Mouse (Mus musculus) heart, embryonic 14.5 days (tissue): Measurements from ENCODE around the gene Otor. TPM values are rescaled to one million over a fixed set of nuclear protein-coding genes. Genes with fewer than 3 reads are reported as not detected.
A peak's percentile ranks its signal among the peaks of the same experiment; 100 is the strongest.

Experiments
- ATAC-seq: fragments of 200-750 bp; cut with Nextera tagmentation; 2 replicates; pipeline ENCODE4 v1.8.0; 2017; ENCODE audit warnings: low read depth, moderate TSS enrichment; ENCODE audit not compliant: insufficient number of reproducible peaks, insufficient read depth, low FRiP score
- H3K27ac ChIP-seq, 2 experiments: fragments of 200-500 bp in 1 of 2; fragments of 300-500 bp in 1 of 2; sonication (generic) in 1 of 2; replicated peaks in 1 of 2; 2 replicates each; pipeline ENCODE4 v1.5.1; 2012 to 2014; ENCODE audit warnings: low read depth in 2 of 2, low read length in 2 of 2, control low read depth in 1 of 2, mild to moderate bottlenecking in 1 of 2, mixed read lengths in 1 of 2; ENCODE audit not compliant: control insufficient read depth in 1 of 2, insufficient read depth in 1 of 2
- H3K27me3 ChIP-seq: fragments of 300-500 bp; sonication (generic); 2 replicates; pipeline ENCODE4 v1.6.1; 2014; ENCODE audit warnings: mild to moderate bottlenecking, low read length, control low read depth; ENCODE audit not compliant: control insufficient read depth, insufficient read depth
- H3K36me3 ChIP-seq: fragments of 300-500 bp; sonication (generic); 2 replicates; pipeline ENCODE4 v1.6.1; 2014; ENCODE audit warnings: mild to moderate bottlenecking, control low read depth, low read length, mixed read lengths; ENCODE audit not compliant: control insufficient read depth, insufficient read depth
- H3K4me1 ChIP-seq, 2 experiments: fragments of 200-500 bp in 1 of 2; fragments of 300-500 bp in 1 of 2; sonication (generic) in 1 of 2; 2 replicates each; pipeline ENCODE4 v1.6.1; 2012 to 2014; ENCODE audit warnings: low read length in 2 of 2, control low read depth in 1 of 2, mixed read lengths in 1 of 2; ENCODE audit not compliant: control insufficient read depth in 2 of 2, insufficient read depth in 2 of 2
- H3K4me2 ChIP-seq: fragments of 300-500 bp; sonication (generic); 2 replicates; pipeline ENCODE4 v1.6.1; 2014; ENCODE audit warnings: mild to moderate bottlenecking, low read length
- H3K4me3 ChIP-seq, 2 experiments: fragments of 200-500 bp in 1 of 2; fragments of 300-500 bp in 1 of 2; sonication (generic) in 1 of 2; 2 replicates each; pipeline ENCODE4 v1.5.1; 2012 to 2014; ENCODE audit warnings: low read length in 2 of 2, mild to moderate bottlenecking in 2 of 2, control low read depth in 1 of 2, low read depth in 1 of 2, moderate library complexity in 1 of 2; ENCODE audit not compliant: control insufficient read depth in 1 of 2, insufficient read depth in 1 of 2
- H3K9ac ChIP-seq: fragments of 300-500 bp; sonication (generic); 2 replicates; pipeline ENCODE4 v1.6.1; 2014; ENCODE audit warnings: mild to moderate bottlenecking, low read length
- H3K9me3 ChIP-seq: fragments of 300-500 bp; sonication (generic); 2 replicates; pipeline ENCODE4 v1.6.1; 2016; ENCODE audit warnings: low read length, control low read depth; ENCODE audit not compliant: control insufficient read depth
- WGBS: fragments of 180-500 bp; shearing (Covaris S2); extraction: QIAGEN DNeasy Blood & Tissue Kit; methylation state at CpG from one replicate; pipeline ENCODE4 v1.1.7; 2014; 5-methylcytosine and 5-hydroxymethylcytosine counted together
- polyA plus RNA-seq: library from polyadenylated mRNA; unstranded; fragments of >200 nt; fragmentation: Nextera tagmentation; extraction: Ambion mirVana; gene quantifications from 2 replicates; pipeline ENCODE4 v1.2.1, GENCODE M21; 2014

Gene Otor
- polyA plus RNA-seq: 0.36 TPM in 1 of 2 replicates, not detected in the other

DNA sequence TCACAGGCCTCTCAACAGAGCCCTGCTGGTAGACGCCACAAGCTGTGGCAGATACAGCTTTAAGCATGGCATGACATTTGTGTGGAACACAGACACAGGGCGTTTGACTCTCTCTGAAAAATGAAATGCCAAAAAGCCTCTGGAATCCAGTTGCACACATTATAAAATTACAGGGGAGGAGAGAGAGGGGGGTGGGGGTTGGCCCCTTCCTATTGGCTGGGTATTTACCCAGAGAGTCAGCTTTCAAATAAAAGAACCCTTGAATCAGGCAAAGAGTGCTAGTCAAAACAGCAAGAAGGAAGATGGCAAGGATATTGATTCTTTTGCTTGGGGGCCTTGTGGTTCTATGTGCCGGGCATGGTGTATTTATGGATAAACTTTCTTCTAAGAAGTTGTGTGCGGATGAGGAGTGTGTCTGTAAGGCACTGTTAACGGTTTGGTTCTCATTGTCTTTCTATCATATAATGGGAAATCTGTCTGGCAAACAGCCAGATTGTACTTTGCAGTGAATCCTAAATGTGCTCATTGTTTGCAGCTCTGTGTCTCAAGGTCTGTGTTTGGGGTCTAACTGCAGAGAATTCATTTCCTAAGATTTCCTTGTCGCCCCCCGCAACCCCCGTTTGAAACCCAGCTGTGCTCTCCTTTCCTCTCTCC, at the start of gene Otor:
Gene Otor (plus strand): TSS at position 276 of the 654 bp plus-strand sequence.
- 65% methylated on average over 8 of the region's 8 CpGs for WGBS
- Histone ChIP-seq H3K36me3 (no peaks in the 10 kb centered on the region), H3K9ac (no peak within 1 kb of the TSS), H3K27me3 (no peaks in the 10 kb centered on the region), H3K4me2 (no peak within 1 kb of the TSS), H3K4me1 (peaks cover 0 to 3% of the 10 kb centered on the region in 2 experiments; a peak in 1 of 4 replicates), H3K4me3 (no peak within 1 kb of the TSS), H3K27ac (peak within 1 kb of the TSS in 1 of 2 experiments; percentile 28; a peak in 1 of 4 replicates), H3K9me3 (no peaks in the 10 kb centered on the region)
- ATAC-seq: no peak

DNA sequence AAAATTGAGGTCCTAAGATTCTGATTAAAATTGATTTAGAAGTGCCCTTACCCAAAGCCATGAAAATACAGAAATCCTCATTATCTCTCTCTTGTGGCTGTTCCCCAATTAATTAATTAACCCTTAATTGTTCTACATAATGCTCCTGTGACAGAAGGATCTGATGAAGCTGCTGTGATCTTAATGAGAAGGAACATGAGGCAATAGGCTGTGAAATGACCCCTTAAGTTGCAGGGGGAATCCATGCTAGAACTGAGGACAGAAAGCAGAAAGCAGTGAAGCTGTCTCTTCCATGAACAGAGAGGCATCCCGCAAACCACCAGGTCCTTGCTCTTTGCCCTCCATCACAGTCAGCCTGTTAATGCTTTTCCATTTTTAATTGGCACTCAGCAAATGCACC, 47.0 kb upstream of the Otor start:
- Histone ChIP-seq H3K36me3 (no peaks in the 10 kb centered on the region), H3K9me3 (no peaks in the 10 kb centered on the region), H3K9ac (no peak overlapping the region), H3K4me3 (no peak overlapping the region), H3K27ac (no peak overlapping the region), H3K27me3 (no peaks in the 10 kb centered on the region), H3K4me2 (no peak overlapping the region), H3K4me1 (no peaks in the 10 kb centered on the region)
- WGBS: 79% methylated on average over 1 of the region's 1 CpGs
- ATAC-seq: no peak

DNA sequence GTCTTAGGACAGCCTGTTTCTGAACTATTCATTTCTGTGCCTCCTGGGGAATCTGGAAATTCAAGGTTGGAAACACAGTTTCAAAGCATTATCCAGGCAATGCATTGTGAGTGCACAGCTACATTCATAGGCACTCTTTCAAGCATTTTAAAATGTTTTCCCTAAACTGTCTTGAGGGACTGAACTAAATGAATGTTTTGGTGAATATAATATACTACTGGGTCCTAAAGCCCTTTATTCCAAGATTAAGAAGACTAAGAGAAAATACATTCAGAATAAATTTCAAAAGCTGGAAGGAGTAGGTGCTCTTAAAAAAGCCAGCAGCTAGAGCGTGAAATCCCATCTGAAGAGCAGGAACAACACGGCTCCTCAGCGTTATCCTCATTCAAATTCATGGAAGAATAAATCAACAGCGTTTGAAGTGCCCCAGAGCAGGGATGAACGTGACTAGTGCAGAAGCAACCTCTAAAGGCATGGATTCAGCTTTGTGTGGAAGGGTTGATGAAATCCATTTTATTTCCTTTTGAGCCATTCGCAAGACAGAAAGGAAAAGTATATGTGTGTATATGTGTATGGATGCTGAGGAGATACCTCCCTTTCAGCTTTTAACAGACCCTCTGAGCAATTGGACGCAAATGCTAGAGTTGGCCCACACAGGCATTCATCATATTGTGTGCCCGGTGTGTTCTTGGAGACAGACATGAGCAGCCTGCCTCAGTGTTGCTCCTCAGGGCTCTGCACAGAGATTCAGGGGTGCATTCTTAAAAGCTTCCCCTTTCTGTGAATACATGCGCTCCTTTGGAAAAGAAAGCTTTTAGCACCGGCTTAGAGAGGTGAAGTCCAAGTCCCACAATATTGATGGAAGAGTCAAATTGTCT, 45.7 kb upstream of the Otor start:
- no peaks in the 10 kb centered on the region for H3K27me3 ChIP-seq
- no peaks in the 10 kb centered on the region for H3K36me3 ChIP-seq
- no peak overlapping the region for H3K9ac ChIP-seq
- H3K4me1 ChIP-seq: no peaks in the 10 kb centered on the region
- H3K4me2 ChIP-seq: no peak overlapping the region
- no peak overlapping the region for H3K4me3 ChIP-seq
- H3K9me3 ChIP-seq: no peaks in the 10 kb centered on the region
- no peak for ATAC-seq
- WGBS: 74% methylated on average over 10 of the region's 10 CpGs
- no peak overlapping the region for H3K27ac ChIP-seq

DNA sequence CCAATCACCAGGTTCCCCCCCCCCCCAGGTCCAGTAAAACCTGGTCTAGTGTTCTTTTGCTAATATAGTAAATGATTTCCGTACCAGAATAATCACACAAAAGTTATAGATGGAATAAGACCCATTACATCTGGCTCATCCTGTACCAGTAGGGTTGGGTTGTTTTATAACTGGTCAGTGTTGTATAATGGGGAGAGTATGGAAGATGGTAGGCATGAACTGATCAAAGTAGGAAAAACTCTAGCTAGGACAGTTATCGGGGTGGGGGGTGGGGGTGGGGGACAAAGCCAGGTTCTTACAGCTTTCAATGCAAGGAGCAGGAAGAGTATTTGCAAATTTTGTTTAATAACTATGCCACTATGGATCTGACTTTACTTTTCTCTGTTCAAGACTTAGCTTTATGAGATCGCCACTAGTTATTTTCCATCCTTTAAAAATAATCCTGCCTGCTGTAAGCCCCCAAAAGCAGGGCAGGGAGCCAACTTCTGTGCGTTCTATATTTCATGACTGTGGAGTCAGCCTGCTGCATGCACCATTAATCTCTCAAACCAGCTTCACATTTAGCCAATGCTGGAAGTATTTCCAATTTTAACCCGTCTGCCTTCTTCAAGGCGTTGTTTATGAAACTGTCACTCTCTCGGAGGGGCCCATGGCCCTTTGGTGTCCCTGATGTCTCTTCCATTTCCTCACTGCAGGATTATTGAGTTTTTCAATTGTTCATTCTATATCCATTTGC, 43.8 kb upstream of the Otor start:
- Histone ChIP-seq H3K4me3 (no peak overlapping the region), H3K27ac (no peak overlapping the region), H3K4me2 (no peak overlapping the region), H3K4me1 (no peaks in the 10 kb centered on the region), H3K9ac (no peak overlapping the region), H3K36me3 (no peaks in the 10 kb centered on the region), H3K27me3 (no peaks in the 10 kb centered on the region), H3K9me3 (no peaks in the 10 kb centered on the region)
- 69% methylated on average over 7 of the region's 7 CpGs for WGBS
- ATAC-seq: no peak

DNA sequence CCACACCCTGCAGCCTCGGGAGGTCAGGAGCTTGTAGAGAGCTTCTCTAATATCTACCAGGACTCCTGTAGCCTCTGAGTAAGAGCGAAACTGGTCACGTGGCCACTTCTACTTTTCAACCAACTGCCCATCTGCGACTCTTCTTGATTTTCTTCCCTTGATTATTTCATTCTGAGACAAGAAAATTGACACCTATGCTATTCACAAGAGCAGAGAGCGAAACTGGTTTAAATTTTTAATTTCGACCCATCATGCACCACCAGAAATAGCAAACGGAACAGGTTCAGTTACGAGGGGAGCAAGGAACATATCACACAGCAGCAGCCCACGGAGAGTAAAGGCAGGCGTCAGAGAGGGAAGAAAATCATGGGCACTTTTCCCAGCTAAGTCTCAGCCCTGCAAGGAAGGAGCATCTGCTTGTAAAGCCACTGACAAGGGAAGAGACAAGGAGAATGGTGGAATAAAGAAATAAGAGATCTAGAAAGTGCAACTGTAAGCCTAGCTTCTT, 43.1 kb upstream of the Otor start:
- no peaks in the 10 kb centered on the region for H3K27me3 ChIP-seq
- no peak overlapping the region for H3K4me2 ChIP-seq
- no peak overlapping the region for H3K27ac ChIP-seq
- H3K36me3 ChIP-seq: no peaks in the 10 kb centered on the region
- no peak overlapping the region for H3K4me3 ChIP-seq
- no peak for ATAC-seq
- no peaks in the 10 kb centered on the region for H3K4me1 ChIP-seq
- H3K9ac ChIP-seq: no peak overlapping the region
- H3K9me3 ChIP-seq: no peaks in the 10 kb centered on the region
- 73% methylated on average over 10 of the region's 10 CpGs for WGBS

DNA sequence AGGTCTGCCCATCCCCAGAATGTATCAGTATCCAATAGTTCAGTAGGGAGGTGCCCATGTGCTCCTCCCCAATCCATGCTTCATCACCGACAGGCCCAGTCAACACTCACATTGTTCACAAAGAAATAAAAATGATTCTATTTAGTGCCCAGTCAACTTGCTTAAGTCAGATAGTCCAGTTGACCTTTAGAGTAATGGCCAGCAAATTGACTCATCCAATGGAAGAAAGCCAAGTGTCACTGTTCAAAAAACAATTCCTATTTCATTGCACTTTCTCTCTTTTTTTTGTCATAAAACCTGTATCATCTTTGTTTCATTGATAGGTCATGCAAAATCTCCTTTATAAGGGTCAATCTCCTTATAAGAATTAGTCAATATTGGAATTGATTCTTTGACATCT, 36.7 kb upstream of the Otor start:
- Histone ChIP-seq H3K9me3 (no peaks in the 10 kb centered on the region), H3K27ac (no peak overlapping the region)
- WGBS: 84% methylated on average over 1 of the region's 1 CpGs

DNA sequence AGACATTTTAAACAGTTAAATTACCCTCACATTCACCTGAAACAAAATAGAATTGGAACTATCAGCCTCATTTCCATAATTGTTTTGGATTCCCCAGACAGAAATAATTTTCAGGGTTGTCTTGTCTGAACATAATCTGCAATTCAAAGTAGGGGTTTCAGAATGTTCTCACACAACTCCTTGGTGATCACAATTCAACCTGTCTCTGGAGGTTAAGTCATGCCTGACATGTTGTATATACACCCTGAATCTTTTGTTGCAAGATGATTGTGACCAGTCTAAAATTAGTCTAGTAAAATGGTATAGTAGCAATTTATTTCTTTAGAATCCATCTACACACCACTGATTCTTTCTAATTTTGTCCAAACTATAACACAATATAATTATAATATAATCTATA, 23.0 kb upstream of the Otor start:
- ATAC-seq: no peak

More for the DNA sequence above, 36.7 kb upstream of the Otor start:
- ATAC-seq: no peak
- Histone ChIP-seq H3K36me3 (no peaks in the 10 kb centered on the region), H3K27me3 (no peaks in the 10 kb centered on the region), H3K4me1 (no peaks in the 10 kb centered on the region), H3K9ac (no peak overlapping the region), H3K4me2 (no peak overlapping the region), H3K4me3 (no peak overlapping the region)

More for the DNA sequence above, 23.0 kb upstream of the Otor start:
- Histone ChIP-seq H3K4me2 (no peak overlapping the region), H3K4me1 (no peaks in the 10 kb centered on the region), H3K4me3 (no peak overlapping the region), H3K36me3 (no peaks in the 10 kb centered on the region), H3K27ac (no peak overlapping the region), H3K9ac (no peak overlapping the region), H3K27me3 (no peaks in the 10 kb centered on the region), H3K9me3 (no peaks in the 10 kb centered on the region)
